Mouse (Mus musculus) liver, embryonic 16.5 days (tissue): ENCODE results near the gene Rtn4rl1. TPM values are rescaled to one million over a fixed set of nuclear protein-coding genes. Genes with fewer than 3 reads are reported as not detected.

Source experiments
- ATAC-seq: fragments of 200-750 bp; cut with Nextera tagmentation; 2 replicates; pipeline ENCODE4 v1.8.0; 2017; ENCODE audit warnings: low read depth, mild to moderate bottlenecking, moderate number of reproducible peaks, moderate library complexity
- H3K27ac ChIP-seq: fragments of 300-500 bp; sonication (generic); 2 replicates; pipeline ENCODE4 v1.5.1; 2014; ENCODE audit warnings: mild to moderate bottlenecking, low read length
- H3K27me3 ChIP-seq: fragments of 300-500 bp; sonication (generic); 2 replicates; pipeline ENCODE4 v1.6.1; 2014; ENCODE audit warnings: low read depth, low read length, mixed read lengths; ENCODE audit not compliant: control insufficient read depth, insufficient read depth
- H3K36me3 ChIP-seq: fragments of 300-500 bp; sonication (generic); 2 replicates; pipeline ENCODE4 v1.6.1; 2014; ENCODE audit warnings: mild to moderate bottlenecking; ENCODE audit not compliant: control insufficient read depth, insufficient read depth
- H3K4me1 ChIP-seq: fragments of 300-500 bp; sonication (generic); 2 replicates; pipeline ENCODE4 v1.6.1; 2014; ENCODE audit warnings: low read depth, low read length, mixed read lengths; ENCODE audit not compliant: control insufficient read depth
- H3K4me2 ChIP-seq: fragments of 300-500 bp; sonication (generic); 2 replicates; pipeline ENCODE4 v1.6.1; 2014; ENCODE audit warnings: low read depth, low read length, mixed read lengths
- H3K4me3 ChIP-seq: fragments of 300-500 bp; sonication (generic); 2 replicates; pipeline ENCODE4 v1.5.1; 2014; ENCODE audit warnings: low read depth, mild to moderate bottlenecking, low read length
- H3K9ac ChIP-seq: fragments of 300-500 bp; sonication (generic); 2 replicates; pipeline ENCODE4 v1.6.1; 2014; ENCODE audit warnings: low read depth, low read length
- H3K9me3 ChIP-seq: fragments of 300-500 bp; sonication (generic); replicated peaks from 2 replicates; pipeline ENCODE4 v1.6.1; 2016; ENCODE audit warnings: low read length; ENCODE audit not compliant: control insufficient read depth
- WGBS: fragments of 180-500 bp; shearing (Covaris S2); extraction: QIAGEN DNeasy Blood & Tissue Kit; methylation state at CpG from one replicate; pipeline ENCODE4 v1.1.7; 2014; ENCODE audit not compliant: insufficient replicate concordance; 5-methylcytosine and 5-hydroxymethylcytosine counted together
- polyA plus RNA-seq: library from polyadenylated mRNA; unstranded; fragments of >200 nt; fragmentation: Nextera tagmentation; extraction: Ambion mirVana; gene quantifications from 2 replicates; pipeline ENCODE4 v1.2.1, GENCODE M21; 2015

The Rtn4rl1 gene
- polyA plus RNA-seq, 1 experiment from 2014 or later: 0.44 TPM

DNA sequence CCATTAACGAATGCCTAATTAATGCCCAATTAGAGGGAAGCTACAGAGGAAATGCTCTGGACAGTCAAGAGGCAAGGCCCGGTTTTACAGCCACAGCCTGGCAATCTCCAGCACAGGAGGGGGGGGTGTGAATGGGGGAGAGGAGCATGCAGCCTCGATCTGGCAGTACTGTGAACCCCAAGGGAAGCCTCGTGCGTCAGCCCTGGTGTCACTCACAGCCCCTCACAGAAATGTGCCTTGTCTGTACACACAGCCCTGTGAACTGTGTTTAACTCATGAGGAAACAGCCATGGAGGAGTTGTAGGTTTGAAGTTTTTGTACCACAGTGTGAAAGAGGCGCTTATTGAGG, 70.4 kb downstream of the Rtn4rl1 start:
- no peak overlapping the region for H3K27ac ChIP-seq
- no peaks in the 10 kb centered on the region for H3K27me3 ChIP-seq
- H3K36me3 ChIP-seq: no peaks in the 10 kb centered on the region
- H3K4me2 ChIP-seq: no peak overlapping the region
- WGBS: 57% methylated on average over 6 of the region's 6 CpGs
- ATAC-seq: no peak
- no peak overlapping the region for H3K9ac ChIP-seq
- H3K9me3 ChIP-seq: no peaks in the 10 kb centered on the region
- no peak overlapping the region for H3K4me3 ChIP-seq
- peaks cover 17% of the 10 kb centered on the region for H3K4me1 ChIP-seq

DNA sequence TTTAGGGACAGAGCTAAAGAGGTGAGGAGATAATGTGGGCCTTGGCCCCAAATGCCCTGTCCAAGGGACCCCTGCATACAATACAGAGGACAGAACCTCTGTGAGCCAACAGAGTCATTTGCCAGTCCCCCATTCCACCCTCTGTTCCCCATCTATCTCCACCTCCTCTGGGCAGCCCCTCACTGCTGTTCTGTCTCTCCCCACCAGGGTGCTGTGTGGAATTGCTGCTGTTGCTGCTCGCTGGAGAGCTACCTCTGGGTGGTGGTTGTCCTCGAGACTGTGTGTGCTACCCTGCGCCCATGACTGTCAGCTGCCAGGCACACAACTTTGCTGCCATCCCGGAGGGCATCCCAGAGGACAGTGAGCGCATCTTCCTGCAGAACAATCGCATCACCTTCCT, 71.0 kb downstream of the Rtn4rl1 start:
- H3K4me2 ChIP-seq: no peak overlapping the region
- no peak overlapping the region for H3K27ac ChIP-seq
- no peaks in the 10 kb centered on the region for H3K9me3 ChIP-seq
- 69% methylated on average over 6 of the region's 6 CpGs for WGBS
- H3K36me3 ChIP-seq: no peaks in the 10 kb centered on the region
- no peak overlapping the region for H3K4me3 ChIP-seq
- no peaks in the 10 kb centered on the region for H3K27me3 ChIP-seq
- no peak for ATAC-seq
- no peak overlapping the region for H3K9ac ChIP-seq
- peaks cover 22% of the 10 kb centered on the region for H3K4me1 ChIP-seq

- no peaks in the 10 kb centered on the region for H3K36me3 ChIP-seq
- no peak overlapping the region for H3K27ac ChIP-seq
- H3K4me2 ChIP-seq: no peak overlapping the region
- H3K4me1 ChIP-seq: peaks cover 32% of the 10 kb centered on the region
- WGBS: 78% methylated on average over 15 of the region's 15 CpGs
- H3K9ac ChIP-seq: no peak overlapping the region
- H3K27me3 ChIP-seq: no peaks in the 10 kb centered on the region
- no peaks in the 10 kb centered on the region for H3K9me3 ChIP-seq
- no peak overlapping the region for H3K4me3 ChIP-seq
- no peak for ATAC-seq
Measured at GRCm38 (mm10) chr11:75265545-75265944, 72.0 kb downstream of the Rtn4rl1 start.

DNA sequence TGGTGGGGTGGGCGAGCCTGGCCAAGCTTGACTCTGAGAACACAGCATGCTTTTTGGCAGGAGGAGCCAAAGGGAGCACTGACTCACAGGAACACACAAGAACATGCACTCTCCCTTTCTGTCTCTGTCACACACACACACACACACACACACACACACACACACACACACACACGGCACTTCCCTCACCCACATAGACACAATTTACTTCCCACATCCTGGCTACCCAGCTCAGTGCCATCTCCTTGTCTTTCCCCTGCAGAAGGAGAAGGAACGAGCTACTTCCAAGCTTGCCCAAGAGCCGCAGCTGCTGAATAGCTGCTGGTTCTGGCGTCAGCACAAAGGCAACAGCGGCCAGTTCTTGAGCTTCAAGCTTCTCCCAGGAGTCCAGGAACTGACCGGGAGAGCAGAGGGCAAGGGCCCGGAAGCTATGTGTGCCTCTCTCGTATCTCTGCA, 74.3 kb downstream of the Rtn4rl1 start:
- Histone ChIP-seq H3K36me3 (no peaks in the 10 kb centered on the region), H3K9ac (peak overlapping the region; percentile 24; the same call in 1 of the 2 replicates), H3K27ac (no peak overlapping the region), H3K4me2 (no peak overlapping the region), H3K27me3 (no peaks in the 10 kb centered on the region), H3K4me3 (no peak overlapping the region), H3K4me1 (peaks cover 29% of the 10 kb centered on the region), H3K9me3 (no peaks in the 10 kb centered on the region)
- ATAC-seq: no peak
- WGBS: 56% methylated on average over 9 of the region's 9 CpGs

DNA sequence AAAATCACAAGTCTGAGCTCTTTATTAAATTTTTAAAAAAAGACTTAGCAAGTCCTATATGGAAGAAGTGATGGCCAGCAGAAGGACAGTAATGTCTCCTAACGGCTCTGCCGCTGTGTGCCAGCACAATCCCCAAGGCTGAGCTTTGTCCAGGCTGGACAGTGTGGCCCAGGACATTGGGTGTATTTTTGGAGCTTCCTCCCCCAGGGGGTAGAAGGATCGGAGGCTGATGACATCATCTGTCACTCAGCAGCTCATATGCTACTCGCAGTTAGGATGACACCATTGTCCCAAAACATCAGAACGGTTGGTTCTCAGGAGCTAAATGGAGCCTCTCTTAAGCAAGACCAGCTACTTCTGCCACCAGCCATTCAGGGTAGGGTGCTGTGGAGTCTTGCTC, 74.9 kb downstream of the Rtn4rl1 start:
- no peaks in the 10 kb centered on the region for H3K36me3 ChIP-seq
- ATAC-seq: no peak
- H3K4me3 ChIP-seq: no peak overlapping the region
- H3K4me2 ChIP-seq: no peak overlapping the region
- no peaks in the 10 kb centered on the region for H3K27me3 ChIP-seq
- H3K9me3 ChIP-seq: no peaks in the 10 kb centered on the region
- H3K9ac ChIP-seq: no peak overlapping the region
- 64% methylated on average over 5 of the region's 5 CpGs for WGBS
- no peak overlapping the region for H3K27ac ChIP-seq
- peaks cover 27% of the 10 kb centered on the region for H3K4me1 ChIP-seq

- Histone ChIP-seq H3K36me3 (no peaks in the 10 kb centered on the region), H3K27me3 (no peaks in the 10 kb centered on the region), H3K4me3 (no peak overlapping the region; the same call in 1 of the 2 replicates), H3K9me3 (no peaks in the 10 kb centered on the region), H3K4me2 (peak overlapping the region; percentile 40), H3K4me1 (peaks cover 27% of the 10 kb centered on the region), H3K27ac (no peak overlapping the region), H3K9ac (no peak overlapping the region)
- WGBS: 23% methylated on average over 4 of the region's 4 CpGs
- no peak for ATAC-seq
Measured at GRCm38 (mm10) chr11:75269213-75269612, 75.6 kb downstream of the Rtn4rl1 start.

DNA sequence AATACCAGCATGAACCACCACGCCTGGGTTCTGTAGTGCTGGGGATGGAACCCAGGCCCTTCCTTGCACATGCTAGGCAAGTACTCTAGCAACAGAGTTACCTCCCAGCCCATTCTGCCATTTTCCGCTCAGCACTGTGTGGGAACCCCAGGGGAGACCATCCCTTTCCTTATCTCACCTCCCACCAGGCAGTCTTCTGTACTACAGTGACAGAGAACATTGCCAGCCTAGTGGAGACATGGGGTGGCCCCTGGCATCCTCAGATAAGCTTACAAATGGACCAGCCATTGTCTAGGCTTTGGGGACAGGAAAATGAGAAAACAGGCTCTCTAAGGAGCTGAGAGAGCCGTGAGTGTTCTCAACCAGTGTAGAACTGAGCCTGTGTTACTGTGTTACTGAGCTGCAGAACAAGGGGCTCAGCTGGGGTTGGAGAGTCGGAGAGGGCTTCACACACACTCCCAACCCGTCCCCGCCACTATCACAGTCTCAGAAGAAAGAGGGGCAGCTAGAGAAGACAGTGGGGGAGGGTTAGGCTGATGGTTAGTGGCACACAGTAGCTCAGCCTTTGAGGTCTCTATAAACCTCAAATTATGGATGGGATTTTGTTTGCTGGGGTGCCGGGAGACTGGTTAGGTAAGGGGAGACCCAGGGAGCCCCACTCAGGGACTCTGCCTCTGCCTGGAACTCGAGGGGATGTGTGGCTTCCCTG, 76.8 kb downstream of the Rtn4rl1 start:
- Histone ChIP-seq H3K36me3 (no peaks in the 10 kb centered on the region), H3K9me3 (no peaks in the 10 kb centered on the region), H3K4me3 (no peak overlapping the region), H3K9ac (peak overlapping the region; percentile 25), H3K27me3 (no peaks in the 10 kb centered on the region), H3K27ac (peak overlapping the region; percentile 74), H3K4me2 (peak overlapping the region; percentile 40), H3K4me1 (peaks cover 27% of the 10 kb centered on the region)
- WGBS: 33% methylated on average over 8 of the region's 8 CpGs
- peak; percentile 96 for ATAC-seq

GRCm38 (mm10) chr11:75270985-75271434, 77.4 kb downstream of the Rtn4rl1 start:
- peak overlapping the region; percentile 40 for H3K4me2 ChIP-seq
- peak overlapping the region; percentile 74 for H3K27ac ChIP-seq
- no peaks in the 10 kb centered on the region for H3K9me3 ChIP-seq
- H3K9ac ChIP-seq: peak overlapping the region; percentile 25; the same call in 1 of the 2 replicates
- H3K4me1 ChIP-seq: peaks cover 27% of the 10 kb centered on the region
- no peak for ATAC-seq
- no peak overlapping the region for H3K4me3 ChIP-seq
- no peaks in the 10 kb centered on the region for H3K27me3 ChIP-seq
- no peaks in the 10 kb centered on the region for H3K36me3 ChIP-seq
- WGBS: 45% methylated on average over 7 of the region's 7 CpGs

DNA sequence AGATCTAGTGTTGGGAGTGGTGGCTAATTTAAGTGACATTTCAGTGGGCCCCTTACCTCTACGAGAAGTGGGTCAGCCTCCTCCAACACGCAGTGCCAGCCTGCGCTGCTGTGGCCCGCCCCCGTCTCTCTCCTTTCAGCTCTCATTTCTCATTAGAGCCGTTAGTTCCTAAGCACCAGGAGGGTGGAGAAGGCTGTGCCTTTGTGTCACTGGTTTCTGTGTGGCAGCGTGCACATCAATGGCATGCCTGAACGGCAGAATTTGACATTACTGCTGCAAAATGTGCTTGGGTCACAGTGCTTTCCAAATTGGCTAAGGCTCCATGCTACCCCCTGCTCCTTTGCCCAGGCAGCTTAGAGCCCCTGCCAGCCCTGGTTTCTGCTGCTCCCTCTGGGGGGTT, 79.9 kb downstream of the Rtn4rl1 start:
- H3K9ac ChIP-seq: no peak overlapping the region
- ATAC-seq: no peak
- no peaks in the 10 kb centered on the region for H3K36me3 ChIP-seq
- no peak overlapping the region for H3K4me3 ChIP-seq
- 40% methylated on average over 8 of the region's 8 CpGs for WGBS
- H3K27me3 ChIP-seq: no peaks in the 10 kb centered on the region
- H3K4me1 ChIP-seq: peaks cover 26% of the 10 kb centered on the region
- H3K27ac ChIP-seq: no peak overlapping the region
- H3K9me3 ChIP-seq: no peaks in the 10 kb centered on the region
- no peak overlapping the region for H3K4me2 ChIP-seq
